Mouse (Mus musculus) regulatory T cell (primary cell): Measurements from ENCODE around the gene Syk.

Source experiments
- in situ Hi-C: fragments of 300-600 bp; cut with MboI, MseI; formaldehyde crosslinking; loops from one replicate; pipeline ENCODE4 v1.15.1; 2025; ENCODE audit warnings: high pct_unique_total_duplicates

Syk gene

GRCm38 (mm10) chr13:52649791-52650418 is 66.9 kb downstream of the Syk start:
- in situ Hi-C loops: loop anchor here (5.0 kb wide), 1 partner anchor 442 kb away; no protein-coding TSS in a partner anchor

- in situ Hi-C loops: no loop called here
Measured at GRCm38 (mm10) chr13:52651383-52652252, 68.6 kb downstream of the Syk start.

- in situ Hi-C loops: no loop called here
Measured at GRCm38 (mm10) chr13:52652253-52652628, 69.3 kb downstream of the Syk start.

GRCm38 (mm10) chr13:52654081-52654829 is 71.3 kb downstream of the Syk start:
- in situ Hi-C loops: no loop called here

- in situ Hi-C loops: loop anchor here (5.0 kb wide), 1 partner anchor 332 kb away; no protein-coding TSS in a partner anchor
Measured at GRCm38 (mm10) chr13:52654830-52655308, 71.9 kb downstream of the Syk start.

GRCm38 (mm10) chr13:52657966-52658365 is 75.0 kb downstream of the Syk start:
- in situ Hi-C loops: loop anchor here (5.0 kb wide), 1 partner anchor 329 kb away; no protein-coding TSS in a partner anchor

GRCm38 (mm10) chr13:52658477-52658876 is 75.5 kb downstream of the Syk start:
- in situ Hi-C loops: loop anchor here (5.0 kb wide), 1 partner anchor 329 kb away; no protein-coding TSS in a partner anchor

- in situ Hi-C loops: loop anchor here (5.0 kb wide), 1 partner anchor 328 kb away; no protein-coding TSS in a partner anchor
Measured at GRCm38 (mm10) chr13:52659171-52659665, 76.2 kb downstream of the Syk start.

- in situ Hi-C loops: no loop called here
Measured at GRCm38 (mm10) chr13:52669889-52670288, 86.9 kb downstream of the Syk start.

- in situ Hi-C loops: no loop called here
Measured at GRCm38 (mm10) chr13:52673272-52673671, 90.3 kb downstream of the Syk start.

GRCm38 (mm10) chr13:52673856-52674255 is 90.9 kb downstream of the Syk start:
- in situ Hi-C loops: no loop called here

- in situ Hi-C loops: no loop called here
Measured at GRCm38 (mm10) chr13:52674839-52675238, 91.9 kb downstream of the Syk start.

GRCm38 (mm10) chr13:52675526-52676294 is 92.7 kb downstream of the Syk start:
- in situ Hi-C loops: no loop called here

- in situ Hi-C loops: no loop called here
Measured at GRCm38 (mm10) chr13:52676671-52677445, 93.9 kb downstream of the Syk start.

GRCm38 (mm10) chr13:52679906-52680305 is 96.9 kb downstream of the Syk start:
- in situ Hi-C loops: no loop called here

- in situ Hi-C loops: no loop called here
Measured at GRCm38 (mm10) chr13:52682107-52682506, 99.1 kb downstream of the Syk start.

- in situ Hi-C loops: no loop called here
Measured at GRCm38 (mm10) chr13:52690425-52690824, 107.5 kb downstream of the Syk start.

- in situ Hi-C loops: no loop called here
Measured at GRCm38 (mm10) chr13:52692311-52692710, 109.3 kb downstream of the Syk start.

GRCm38 (mm10) chr13:52694857-52695256 is 111.9 kb downstream of the Syk start:
- in situ Hi-C loops: no loop called here
